Mouse (Mus musculus) neural tube, embryonic 11.5 days (tissue): ENCODE data around the gene Ino80. TPM values are rescaled to one million over a fixed set of nuclear protein-coding genes. Genes with fewer than 3 reads are reported as not detected.

Experiments
- ATAC-seq: fragments of 200-750 bp; cut with Nextera tagmentation; 2 replicates; pipeline ENCODE4 v1.8.0; 2017; ENCODE audit warnings: moderate number of reproducible peaks, mild to moderate bottlenecking, moderate TSS enrichment, moderate library complexity; ENCODE audit not compliant: insufficient read depth, low FRiP score, low TSS enrichment
- DNase-seq: peaks from one replicate; pipeline ENCODE4 v3.0.0-alpha.2; 2015; ENCODE audit warnings: low spot score
- H3K27ac ChIP-seq: fragments of 300-500 bp; sonication (generic); 2 replicates; pipeline ENCODE4 v1.5.1; 2014; ENCODE audit warnings: low read depth, mild to moderate bottlenecking, low read length
- H3K27me3 ChIP-seq: fragments of 300-500 bp; sonication (generic); 2 replicates; pipeline ENCODE4 v1.6.1; 2014; ENCODE audit warnings: mild to moderate bottlenecking, low read length, mixed read lengths; ENCODE audit not compliant: control insufficient read depth, insufficient read depth
- H3K36me3 ChIP-seq: fragments of 300-500 bp; sonication (generic); 2 replicates; pipeline ENCODE4 v1.6.1; 2014; ENCODE audit warnings: mild to moderate bottlenecking, low read length, moderate library complexity, mixed read lengths; ENCODE audit not compliant: control insufficient read depth, insufficient read depth
- H3K4me1 ChIP-seq: fragments of 300-500 bp; sonication (generic); 2 replicates; pipeline ENCODE4 v1.6.1; 2014; ENCODE audit warnings: low read length, mixed read lengths; ENCODE audit not compliant: control insufficient read depth, insufficient read depth
- H3K4me2 ChIP-seq: fragments of 300-500 bp; sonication (generic); 2 replicates; pipeline ENCODE4 v1.6.1; 2014; ENCODE audit warnings: low read depth, mild to moderate bottlenecking, moderate library complexity
- H3K4me3 ChIP-seq: fragments of 300-500 bp; sonication (generic); 2 replicates; pipeline ENCODE4 v1.5.1; 2014; ENCODE audit warnings: low read depth, low read length
- H3K9ac ChIP-seq: fragments of 300-500 bp; sonication (generic); 2 replicates; pipeline ENCODE4 v1.6.1; 2014; ENCODE audit warnings: mild to moderate bottlenecking, low read length
- H3K9me3 ChIP-seq: fragments of 300-500 bp; sonication (generic); 2 replicates; pipeline ENCODE4 v1.6.1; 2016; ENCODE audit warnings: low read length; ENCODE audit not compliant: control insufficient read depth
- WGBS: fragments of 180-500 bp; shearing (Covaris S2); extraction: QIAGEN DNeasy Blood & Tissue Kit; methylation state at CpG from one replicate; pipeline ENCODE4 v1.1.7; 2014; 5-methylcytosine and 5-hydroxymethylcytosine counted together
- polyA plus RNA-seq: library from polyadenylated mRNA; unstranded; fragments of >200 nt; fragmentation: Nextera tagmentation; extraction: Ambion mirVana; gene quantifications from 2 replicates; pipeline ENCODE4 v1.2.1, GENCODE M21; 2014

The Ino80 gene
- polyA plus RNA-seq, 1 experiment from 2014 or later = 4.5 TPM

DNA sequence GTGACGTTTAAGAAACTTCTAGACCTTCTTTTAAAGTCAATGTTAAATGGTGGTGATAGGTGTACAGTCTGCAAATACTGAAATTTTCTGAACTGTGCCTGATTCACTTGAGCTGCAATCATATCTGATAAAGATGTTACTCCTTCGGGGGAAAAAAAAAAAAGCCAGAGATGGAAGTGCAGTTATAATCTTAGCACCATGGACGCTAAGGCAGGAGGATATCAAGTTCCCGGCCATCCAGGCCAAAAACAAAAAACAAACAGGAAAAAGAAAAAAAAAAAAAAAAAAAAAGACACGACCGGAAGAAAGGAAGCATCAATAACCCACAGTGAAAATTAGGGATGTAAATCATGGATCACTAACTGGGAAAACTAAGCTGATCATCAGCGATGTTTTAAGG is 1.3 kb downstream of the Ino80 start:
- H3K36me3 ChIP-seq = no peaks in the 10 kb centered on the region
- no peak for ATAC-seq
- 28% methylated on average over 7 of the region's 7 CpGs for WGBS

DNA sequence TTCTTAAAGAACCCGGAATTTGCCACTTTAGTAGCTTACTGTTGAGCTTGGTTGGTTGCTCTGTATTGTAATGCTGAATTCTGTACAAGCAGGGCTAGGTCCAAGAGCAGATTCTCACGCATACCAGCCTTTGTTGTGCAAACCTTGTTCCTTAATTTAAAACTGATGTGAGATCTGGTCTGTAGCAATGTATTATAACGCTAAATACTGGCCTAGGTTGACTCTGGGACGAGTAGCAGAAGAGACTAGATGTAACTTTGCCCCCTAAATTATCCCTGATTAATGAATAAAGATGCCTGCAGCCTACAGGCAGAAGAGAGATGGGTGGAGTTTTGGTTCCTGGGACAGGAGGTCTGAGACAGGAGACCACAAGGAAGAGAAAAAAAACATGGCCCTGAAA is 13.5 kb downstream of the Ino80 start:
- H3K36me3 ChIP-seq = no peaks in the 10 kb centered on the region
- no peak for DNase-seq
- H3K27ac ChIP-seq = no peak overlapping the region
- no peaks in the 10 kb centered on the region for H3K9me3 ChIP-seq
- no peak overlapping the region for H3K4me2 ChIP-seq
- no peaks in the 10 kb centered on the region for H3K27me3 ChIP-seq
- WGBS = 62% methylated on average over 4 of the region's 4 CpGs
- no peak overlapping the region for H3K4me3 ChIP-seq
- ATAC-seq = no peak
- no peaks in the 10 kb centered on the region for H3K4me1 ChIP-seq
- no peak overlapping the region for H3K9ac ChIP-seq

More for the DNA sequence above, 1.3 kb downstream of the Ino80 start:
- Histone ChIP-seq H3K27ac (no peak overlapping the region), H3K4me1 (peaks cover 5% of the 10 kb centered on the region), H3K4me2 (peak overlapping the region; percentile 83), H3K9me3 (no peaks in the 10 kb centered on the region), H3K9ac (peak overlapping the region; percentile 98; the same call in 1 of the 2 replicates), H3K4me3 (peak overlapping the region; percentile 98), H3K27me3 (no peaks in the 10 kb centered on the region)
- no peak for DNase-seq

DNA sequence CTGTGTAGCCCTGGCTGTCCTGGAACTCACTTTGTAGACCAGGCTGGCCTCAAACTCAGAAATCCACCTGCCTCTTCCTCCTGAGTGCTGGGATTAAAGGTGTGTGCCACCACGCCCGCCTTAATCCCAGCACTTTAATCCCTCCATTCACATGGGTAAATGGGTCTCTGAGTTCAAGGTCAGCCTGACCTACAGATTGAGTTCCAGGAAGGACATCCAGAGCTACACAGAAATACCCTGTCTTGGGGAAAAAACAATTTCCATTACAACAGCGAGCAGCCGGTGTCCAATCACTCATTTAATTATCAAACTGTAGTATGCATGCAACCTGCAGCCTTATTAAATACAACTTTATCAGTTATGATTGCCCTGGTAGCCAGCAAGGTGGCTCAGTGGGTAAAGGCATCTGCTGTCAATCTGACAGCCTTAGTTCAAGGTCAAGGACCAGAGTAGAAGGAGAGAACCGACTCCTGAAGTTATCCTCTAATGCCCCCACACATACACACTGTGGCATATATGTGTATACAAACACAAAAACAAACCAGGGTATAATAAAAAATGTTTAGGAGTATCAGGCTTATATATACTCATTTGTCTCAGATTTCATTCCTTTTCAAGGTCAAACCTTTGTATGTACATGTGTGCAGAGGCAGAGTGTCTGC is 14.2 kb downstream of the Ino80 start:
- Histone ChIP-seq H3K27me3 (no peaks in the 10 kb centered on the region), H3K4me2 (no peak overlapping the region), H3K36me3 (no peaks in the 10 kb centered on the region), H3K27ac (no peak overlapping the region), H3K4me3 (no peak overlapping the region), H3K4me1 (no peaks in the 10 kb centered on the region), H3K9me3 (no peaks in the 10 kb centered on the region), H3K9ac (no peak overlapping the region)
- DNase-seq = no peak
- no peak for ATAC-seq
- WGBS = 93% methylated on average over 5 of the region's 5 CpGs

DNA sequence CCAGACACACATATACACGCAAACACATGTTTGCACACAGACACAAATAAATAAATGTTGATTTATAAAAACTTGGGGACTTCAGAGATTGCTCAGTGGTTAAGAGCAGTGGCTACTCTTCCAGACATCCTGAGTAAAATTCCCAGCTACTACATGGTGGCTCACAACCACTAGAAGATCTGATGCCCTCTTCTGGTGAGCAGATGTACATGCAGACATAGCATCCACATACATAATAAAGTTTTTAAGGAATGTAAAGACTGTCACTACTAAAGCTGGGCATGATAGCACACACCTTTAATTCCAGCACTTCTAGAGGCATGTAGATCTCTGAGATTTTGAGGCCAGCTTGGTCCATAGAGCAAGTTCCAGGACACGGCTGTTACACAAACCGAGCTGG is 16.5 kb downstream of the Ino80 start:
- Histone ChIP-seq H3K27ac (no peak overlapping the region), H3K9ac (no peak overlapping the region), H3K27me3 (no peaks in the 10 kb centered on the region), H3K4me1 (no peaks in the 10 kb centered on the region), H3K9me3 (no peaks in the 10 kb centered on the region), H3K4me3 (no peak overlapping the region), H3K4me2 (no peak overlapping the region), H3K36me3 (no peaks in the 10 kb centered on the region)
- ATAC-seq (no peak), DNase-seq (no peak)
- 95% methylated on average over 3 of the region's 3 CpGs for WGBS

DNA sequence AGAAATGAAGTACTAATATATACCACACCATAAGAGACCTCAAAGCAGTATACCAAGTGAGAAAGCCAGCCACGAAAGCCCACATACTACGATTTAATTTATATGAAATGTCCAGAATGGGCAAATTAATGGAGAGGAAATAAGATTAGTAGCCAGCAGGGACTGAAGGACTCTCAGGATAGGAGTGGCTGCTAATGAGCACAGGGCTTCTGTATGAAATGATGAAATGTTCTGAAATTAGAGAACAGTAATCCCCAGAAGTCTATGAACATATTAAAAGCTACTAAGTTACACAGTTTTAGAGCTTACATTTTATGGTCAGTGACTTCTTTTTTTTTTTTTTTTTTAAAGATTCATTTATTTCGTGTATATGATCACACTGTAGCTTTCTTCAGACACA is 22.9 kb downstream of the Ino80 start:
- peaks cover 2% of the 10 kb centered on the region for H3K36me3 ChIP-seq
- no peak for DNase-seq

DNA sequence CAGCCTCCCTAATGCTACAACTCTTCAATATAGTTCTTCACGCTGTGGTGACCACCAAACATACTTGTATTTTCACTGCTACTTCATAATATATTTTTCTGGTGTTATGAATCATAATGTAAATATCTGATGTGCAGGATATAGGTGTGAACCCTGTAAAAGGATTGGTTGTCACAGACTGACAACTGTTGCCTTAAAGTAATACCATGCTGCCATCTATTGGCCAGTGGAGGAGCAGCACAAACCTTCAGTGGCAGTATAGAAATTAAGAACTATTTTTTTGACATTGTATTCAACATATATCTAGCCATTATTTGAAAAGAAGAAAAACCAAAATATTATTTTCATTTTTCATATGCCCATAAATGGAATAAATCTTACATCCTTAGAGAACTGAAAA is 40.5 kb downstream of the Ino80 start:
- Histone ChIP-seq H3K27me3 (no peaks in the 10 kb centered on the region), H3K27ac (no peak overlapping the region), H3K4me3 (no peak overlapping the region), H3K36me3 (peaks cover 2% of the 10 kb centered on the region; the same call in 1 of the 2 replicates), H3K9ac (no peak overlapping the region), H3K9me3 (no peaks in the 10 kb centered on the region), H3K4me1 (no peaks in the 10 kb centered on the region), H3K4me2 (no peak overlapping the region)
- WGBS = 98% methylated on average over 1 of the region's 1 CpGs
- ATAC-seq (no peak), DNase-seq (peak; percentile 52)

More for the DNA sequence above, 22.9 kb downstream of the Ino80 start:
- no peak for ATAC-seq
- WGBS = 96% methylated on average over 3 of the region's 3 CpGs
- Histone ChIP-seq H3K4me1 (no peaks in the 10 kb centered on the region), H3K9ac (no peak overlapping the region), H3K4me3 (no peak overlapping the region), H3K27me3 (no peaks in the 10 kb centered on the region), H3K4me2 (no peak overlapping the region), H3K9me3 (no peaks in the 10 kb centered on the region), H3K27ac (no peak overlapping the region)

DNA sequence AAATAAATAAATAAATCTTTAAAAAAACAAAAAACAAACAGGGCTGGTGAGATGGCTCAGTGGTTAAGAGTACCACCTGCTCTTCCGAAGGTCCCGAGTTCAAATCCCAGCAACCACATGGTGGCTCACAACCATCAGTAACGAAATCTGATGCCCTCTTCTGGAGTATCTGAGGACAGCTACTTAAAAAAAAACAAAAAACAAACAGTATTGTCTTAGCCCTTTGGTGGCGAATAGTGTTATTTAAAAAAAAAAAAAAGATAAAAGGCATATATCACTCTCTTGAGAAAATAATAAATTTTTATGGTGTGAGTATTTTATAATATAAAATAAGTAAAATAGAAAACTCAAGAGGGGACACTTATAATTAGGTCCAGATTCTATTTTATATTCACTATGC is 41.0 kb downstream of the Ino80 start:
- no peak overlapping the region for H3K27ac ChIP-seq

DNA sequence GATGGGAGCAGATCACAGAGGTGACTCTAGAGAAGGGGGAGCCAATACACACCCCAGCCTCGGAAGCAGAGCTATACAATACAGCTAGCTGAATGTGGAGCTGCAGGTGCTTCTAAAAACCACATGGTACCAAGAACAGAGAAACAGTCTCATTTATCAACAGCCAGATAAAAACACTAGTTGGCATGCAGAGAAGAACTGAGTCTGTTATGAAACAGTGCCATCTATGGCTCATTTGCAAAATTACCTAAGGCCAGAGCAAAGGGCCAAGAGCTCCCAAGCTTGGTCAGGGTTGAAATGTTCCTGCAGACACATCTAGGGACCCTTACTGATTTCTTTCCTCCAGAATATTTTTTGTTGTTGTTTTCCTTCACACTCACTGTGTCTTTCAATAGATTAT is 63.7 kb downstream of the Ino80 start:
- DNase-seq (peak; percentile 14), ATAC-seq (no peak)
- Histone ChIP-seq H3K27ac (no peak overlapping the region), H3K9ac (no peak overlapping the region), H3K4me3 (no peak overlapping the region), H3K27me3 (no peaks in the 10 kb centered on the region), H3K4me1 (no peaks in the 10 kb centered on the region), H3K9me3 (no peaks in the 10 kb centered on the region), H3K4me2 (no peak overlapping the region), H3K36me3 (peaks cover 3% of the 10 kb centered on the region; the same call in 1 of the 2 replicates)
- WGBS = 68% methylated on average over 1 of the region's 1 CpGs

More for the DNA sequence above, 41.0 kb downstream of the Ino80 start:
- peaks cover 2% of the 10 kb centered on the region; the same call in 1 of the 2 replicates for H3K36me3 ChIP-seq
- no peak overlapping the region for H3K9ac ChIP-seq
- H3K4me2 ChIP-seq = no peak overlapping the region
- H3K4me1 ChIP-seq = no peaks in the 10 kb centered on the region
- H3K4me3 ChIP-seq = no peak overlapping the region
- ATAC-seq (no peak), DNase-seq (no peak)
- no peaks in the 10 kb centered on the region for H3K9me3 ChIP-seq
- WGBS = 93% methylated on average over 4 of the region's 4 CpGs
- H3K27me3 ChIP-seq = no peaks in the 10 kb centered on the region

DNA sequence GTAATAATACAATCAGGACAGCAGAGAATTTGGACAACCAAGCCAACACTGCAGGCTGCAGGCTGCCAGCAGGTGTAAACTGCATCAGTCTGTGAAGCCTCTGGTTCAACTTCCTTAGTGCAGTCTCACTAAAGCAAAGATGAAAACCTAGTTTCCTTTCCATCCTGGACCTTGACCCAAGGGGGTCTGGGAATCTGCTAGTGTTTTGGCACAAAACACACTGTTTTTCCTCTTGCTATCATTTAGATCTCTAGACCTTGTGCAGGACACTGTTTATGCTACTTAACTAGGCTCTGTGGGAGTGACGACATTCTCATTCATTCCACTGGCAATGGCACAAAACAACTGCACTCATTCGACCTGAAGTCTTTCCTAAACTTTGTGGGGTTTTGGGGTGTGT is 65.8 kb downstream of the Ino80 start:
- Histone ChIP-seq H3K4me2 (no peak overlapping the region), H3K4me3 (no peak overlapping the region), H3K27me3 (no peaks in the 10 kb centered on the region), H3K27ac (no peak overlapping the region), H3K9ac (no peak overlapping the region), H3K9me3 (no peaks in the 10 kb centered on the region), H3K4me1 (no peaks in the 10 kb centered on the region), H3K36me3 (peaks cover 3% of the 10 kb centered on the region; the same call in 1 of the 2 replicates)
- 85% methylated on average over 2 of the region's 2 CpGs for WGBS
- no peak for ATAC-seq
- DNase-seq = no peak
